Mouse (Mus musculus) testis, postnatal 10 days (tissue): ENCODE data around the gene Ugt1a9.

Experiments used
- DNase-seq: peaks from one replicate; pipeline ENCODE4 v3.0.0; 2021; ENCODE audit warnings: low spot score

Ugt1a9 gene

GRCm38 (mm10) chr1:88186325-88186935, 115.8 kb downstream of the Ugt1a9 start:
- no peak for DNase-seq

- DNase-seq = no peak
Observed at GRCm38 (mm10) chr1:88192136-88192535, 121.5 kb downstream of the Ugt1a9 start.

DNA sequence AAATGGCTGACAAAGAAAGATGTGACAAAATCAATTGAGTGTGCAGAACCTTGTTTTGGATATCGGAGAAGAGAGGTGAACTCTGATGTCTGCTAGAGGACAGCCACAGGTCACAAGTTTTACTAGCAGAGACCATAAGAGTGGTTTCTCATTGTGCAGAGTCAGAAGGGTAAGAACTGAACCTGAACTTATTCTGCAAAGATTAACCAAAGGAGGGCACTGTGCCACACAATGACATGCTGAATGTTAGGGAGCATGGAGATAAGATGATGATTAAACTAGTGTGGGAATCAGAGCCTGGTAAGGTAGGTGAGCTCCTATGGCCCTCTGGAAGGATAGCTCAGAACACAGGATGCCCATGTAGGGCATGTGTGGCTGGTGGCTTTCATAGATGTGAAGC, 125.1 kb downstream of the Ugt1a9 start:
- no peak for DNase-seq

DNA sequence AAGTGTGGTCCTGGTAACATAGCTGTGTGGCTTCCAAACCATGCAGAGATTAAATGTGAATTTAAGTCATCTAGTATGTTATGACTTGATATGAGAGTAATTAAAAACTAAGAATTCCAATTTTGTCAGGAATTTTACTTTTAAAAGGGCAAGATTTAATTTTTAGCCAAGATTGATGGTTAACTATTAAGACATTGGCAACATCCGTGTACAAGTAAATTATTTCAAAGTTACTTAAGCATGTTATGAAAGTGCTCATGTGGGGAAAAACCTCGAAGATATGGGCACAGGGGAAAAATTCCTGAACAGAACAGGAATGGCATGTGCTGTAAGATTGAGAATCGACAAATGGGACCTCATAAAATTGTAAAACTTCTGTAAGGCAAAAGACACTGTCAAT, 126.8 kb downstream of the Ugt1a9 start:
- DNase-seq = no peak

DNA sequence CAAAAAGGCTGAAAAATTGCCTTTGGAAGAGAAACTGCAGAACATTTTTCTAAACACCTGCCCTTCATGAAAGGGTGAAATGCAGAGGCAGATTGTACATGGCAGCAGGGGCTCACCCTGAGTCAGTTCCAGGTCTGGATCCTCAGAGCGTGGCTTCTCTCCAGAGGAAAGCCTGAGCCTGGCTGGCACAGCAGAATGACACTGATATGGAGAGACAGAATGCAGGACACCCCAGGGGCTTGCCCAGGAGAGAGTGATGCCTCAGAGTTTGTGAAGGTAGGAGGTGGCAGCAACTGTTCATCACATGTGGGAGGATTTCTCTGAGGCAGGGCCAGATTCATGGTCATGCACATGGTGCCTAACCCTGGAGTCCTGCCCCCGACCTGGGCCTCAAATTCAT, 129.4 kb downstream of the Ugt1a9 start:
- DNase-seq = no peak

DNA sequence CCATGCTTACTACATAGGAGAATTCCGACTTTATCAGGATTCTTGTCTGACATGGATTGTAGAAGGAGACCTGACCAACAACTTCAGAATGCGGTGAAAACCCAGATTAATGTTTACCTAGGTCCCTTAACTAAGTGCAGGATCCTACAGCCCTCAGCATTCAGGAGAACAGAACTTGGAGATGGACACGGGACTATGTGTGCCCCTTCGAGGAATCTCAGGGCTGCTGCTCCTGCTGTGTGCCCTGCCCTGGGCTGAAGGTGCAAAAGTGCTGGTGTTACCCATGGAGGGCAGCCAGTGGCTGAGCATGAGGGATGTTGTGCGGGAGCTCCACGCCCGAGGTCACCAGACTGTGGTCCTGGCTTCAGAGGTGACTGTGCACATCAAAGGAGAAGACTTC, 129.9 kb downstream of the Ugt1a9 start, which contains the start of gene Ugt1a2:
Ugt1a2 (plus strand) TSS at position 146 of the 400 bp plus-strand sequence.
- no peak for DNase-seq

GRCm38 (mm10) chr1:88205294-88205922, 134.8 kb downstream of the Ugt1a9 start, which contains the start of gene Dnajb3:
Gene Dnajb3 (minus strand): TSS chr1:88205782.
- DNase-seq = peak; percentile 77

- no peak for DNase-seq
Observed at GRCm38 (mm10) chr1:88206843-88207479, 136.4 kb downstream of the Ugt1a9 start.

DNA sequence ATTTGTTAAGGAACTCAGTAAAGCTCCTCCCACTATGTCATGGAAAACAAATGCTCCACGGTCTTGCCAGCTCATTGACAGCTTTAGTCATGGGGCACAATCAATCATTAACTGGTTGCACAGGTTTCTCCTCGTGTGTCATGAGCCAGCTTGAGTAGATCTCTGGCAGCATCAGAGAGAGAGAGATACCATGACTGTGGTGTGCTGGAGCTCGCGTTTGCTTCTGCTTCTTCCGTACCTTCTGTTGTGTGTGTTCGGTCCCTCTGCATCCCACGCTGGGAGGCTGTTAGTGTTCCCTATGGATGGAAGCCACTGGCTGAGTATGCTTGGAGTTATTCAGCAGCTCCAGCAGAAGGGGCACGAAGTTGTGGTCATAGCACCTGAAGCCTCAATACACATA, 141.2 kb downstream of the Ugt1a9 start, which contains the start of gene Ugt1a1:
Ugt1a1 (plus strand) TSS at position 148 of the 400 bp plus-strand sequence.
- DNase-seq = peak; percentile 49

DNA sequence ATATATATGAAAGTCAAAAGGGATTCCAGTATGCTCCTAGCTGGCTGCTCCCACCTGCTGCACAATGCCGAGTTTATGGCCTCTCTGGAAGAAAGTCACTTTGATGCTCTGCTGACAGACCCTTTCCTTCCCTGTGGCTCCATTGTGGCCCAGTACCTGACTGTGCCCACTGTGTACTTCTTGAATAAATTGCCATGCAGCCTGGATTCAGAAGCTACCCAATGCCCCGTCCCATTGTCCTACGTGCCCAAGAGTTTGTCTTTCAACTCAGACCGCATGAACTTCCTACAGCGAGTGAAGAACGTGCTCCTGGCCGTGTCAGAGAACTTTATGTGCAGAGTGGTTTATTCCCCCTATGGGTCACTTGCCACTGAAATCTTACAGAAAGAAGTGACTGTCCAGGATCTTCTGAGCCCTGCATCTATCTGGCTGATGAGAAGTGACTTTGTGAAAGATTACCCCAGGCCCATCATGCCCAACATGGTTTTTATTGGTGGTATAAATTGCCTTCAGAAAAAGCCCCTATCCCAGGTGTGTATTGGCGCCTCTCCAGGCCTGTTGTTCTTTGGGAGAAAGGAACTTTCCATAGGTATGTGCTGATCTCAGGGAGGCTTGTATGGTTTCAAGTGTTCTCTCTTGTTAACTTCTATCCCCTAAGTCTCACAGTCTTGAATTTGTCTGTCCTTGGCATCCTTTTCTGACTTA, 141.9 kb downstream of the Ugt1a9 start:
- DNase-seq = peak; percentile 65

GRCm38 (mm10) chr1:88213061-88213460, 142.5 kb downstream of the Ugt1a9 start:
- DNase-seq = no peak

GRCm38 (mm10) chr1:88213766-88214461, 143.3 kb downstream of the Ugt1a9 start:
- peak; percentile 54 for DNase-seq

GRCm38 (mm10) chr1:88214462-88214952, 143.9 kb downstream of the Ugt1a9 start:
- no peak for DNase-seq

- no peak for DNase-seq
Observed at GRCm38 (mm10) chr1:88215466-88216380, 145.1 kb downstream of the Ugt1a9 start.

DNA sequence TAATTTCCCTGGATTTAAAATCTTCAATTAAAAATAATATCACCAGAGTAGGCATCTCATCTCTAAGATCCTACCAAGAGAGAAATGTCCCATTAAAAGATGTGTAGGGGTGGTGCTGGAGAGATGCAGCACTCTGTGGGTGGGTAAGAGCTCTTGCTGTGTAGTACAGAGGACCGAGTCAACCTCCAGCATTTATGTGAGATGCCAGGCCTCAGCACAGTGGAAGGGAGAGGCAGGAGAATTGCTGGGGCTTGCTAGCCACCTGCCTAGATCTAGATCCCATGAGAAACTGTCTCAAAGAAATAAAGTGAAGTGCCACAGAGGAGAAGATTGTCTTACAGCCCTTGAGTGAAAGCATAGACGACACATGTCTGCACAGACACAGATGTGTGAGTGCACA, 146.0 kb downstream of the Ugt1a9 start:
- peak; percentile 45 for DNase-seq

DNA sequence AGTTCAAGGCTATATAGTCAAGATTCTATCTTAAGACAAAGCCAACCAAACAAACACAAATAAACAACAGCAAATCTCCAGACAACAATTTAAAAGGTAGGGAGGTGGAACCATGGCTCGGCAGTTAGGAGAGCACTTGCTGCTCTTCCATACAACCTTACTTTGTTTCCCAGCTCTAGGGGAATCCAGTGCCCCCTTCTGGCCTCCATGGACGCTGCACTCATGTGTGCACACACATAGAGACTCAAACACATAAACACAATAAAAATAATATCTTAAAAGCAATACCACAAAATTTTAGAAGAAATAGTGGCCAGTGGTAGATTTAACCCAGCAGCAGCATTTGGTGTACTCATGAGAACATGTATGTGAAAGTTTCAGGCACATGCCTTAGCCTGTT, 146.5 kb downstream of the Ugt1a9 start:
- peak; percentile 63 for DNase-seq

- DNase-seq = no peak
Observed at GRCm38 (mm10) chr1:88217576-88217975, 147.0 kb downstream of the Ugt1a9 start.

DNA sequence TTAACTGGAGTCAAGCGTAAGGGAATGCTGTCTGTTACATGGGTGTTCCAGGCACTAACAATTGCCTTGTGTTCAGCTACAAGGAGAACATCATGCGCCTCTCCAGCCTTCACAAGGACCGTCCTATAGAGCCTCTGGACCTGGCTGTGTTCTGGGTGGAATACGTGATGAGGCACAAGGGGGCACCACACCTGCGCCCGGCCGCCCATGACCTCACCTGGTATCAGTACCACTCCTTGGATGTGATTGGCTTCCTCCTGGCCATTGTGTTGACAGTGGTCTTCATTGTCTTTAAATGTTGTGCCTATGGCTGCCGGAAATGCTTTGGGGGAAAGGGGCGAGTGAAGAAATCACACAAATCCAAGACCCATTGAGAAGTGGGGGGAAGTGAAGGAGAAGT, 147.5 kb downstream of the Ugt1a9 start:
- DNase-seq = peak; percentile 58

- no peak for DNase-seq
Observed at GRCm38 (mm10) chr1:88218591-88218990, 148.0 kb downstream of the Ugt1a9 start.

DNA sequence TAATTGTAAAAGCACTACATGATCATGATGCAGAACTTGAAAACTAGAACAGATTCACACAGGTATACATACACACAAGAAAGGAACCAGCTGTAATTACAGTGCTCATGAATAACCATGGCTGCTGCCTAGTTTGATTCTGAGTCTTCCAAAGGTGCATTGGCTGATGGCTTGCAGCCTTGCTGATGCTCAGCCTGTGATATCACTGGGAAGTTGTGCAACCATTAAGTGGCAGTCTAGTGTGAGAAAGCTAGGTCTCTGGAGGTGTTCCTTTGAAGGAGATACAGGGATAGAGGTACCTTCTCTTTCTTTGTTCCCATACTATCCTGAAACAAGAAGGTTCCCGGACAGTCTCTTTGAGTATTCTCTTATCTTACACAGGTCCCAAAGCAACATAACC, 148.5 kb downstream of the Ugt1a9 start:
- DNase-seq = no peak

DNA sequence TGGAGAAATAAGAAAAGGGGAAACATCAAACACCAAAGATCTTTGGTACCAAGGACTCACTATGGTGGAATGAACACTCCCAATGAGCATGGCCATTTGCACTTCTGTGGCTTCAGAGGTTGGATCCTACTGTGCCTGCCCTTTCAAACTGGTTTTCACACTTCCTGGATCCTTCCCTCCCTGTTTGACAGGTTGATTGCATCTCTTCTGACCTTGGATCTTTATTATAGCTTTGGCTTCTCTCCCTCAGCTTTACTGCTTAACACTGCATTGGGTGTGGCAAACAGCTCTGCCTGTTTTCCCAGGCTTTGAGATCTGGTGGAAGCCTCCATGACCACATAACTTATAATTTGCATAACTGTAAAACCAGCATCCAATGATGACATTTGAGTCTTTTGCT, 149.7 kb downstream of the Ugt1a9 start:
- peak; percentile 41 for DNase-seq
